Mouse (Mus musculus): ENCODE data around the gene Exog.

Exog gene

GRCm38 (mm10) chr9:119503613-119504012 lies 58.9 kb downstream of the Exog start:
- DNase-seq (ENCODE audit: low read depth in 1 of 2, low spot score in 2 of 2) = no peak

GRCm38 (mm10) chr9:119504981-119505658 lies 60.4 kb downstream of the Exog start:
- no peak for DNase-seq (ENCODE audit: low read depth in 1 of 2, low spot score in 2 of 2)

GRCm38 (mm10) chr9:119510902-119511301 lies 66.2 kb downstream of the Exog start:
- DNase-seq (ENCODE audit: low read depth in 1 of 2, low spot score in 2 of 2) = no peak

DNA sequence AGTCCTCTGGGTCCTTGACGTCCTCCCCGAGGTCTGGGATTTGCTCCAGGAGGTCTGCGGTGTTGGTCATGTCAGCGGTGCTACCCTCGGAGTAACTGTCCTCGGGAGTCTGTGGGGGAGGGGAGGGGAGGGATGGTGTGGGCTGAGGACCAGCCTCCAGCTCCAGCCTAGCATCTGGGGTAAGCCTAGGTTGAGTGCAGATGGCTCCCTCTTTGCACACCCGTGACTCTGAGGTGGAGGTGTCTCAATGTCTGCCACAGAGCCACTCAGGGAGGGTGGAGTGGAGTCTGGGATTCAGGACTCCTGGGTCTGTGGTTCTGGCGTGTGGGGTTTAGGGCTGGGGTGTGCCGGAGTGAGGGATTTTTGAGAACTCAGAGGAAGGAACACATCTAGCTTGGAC lies 68.2 kb downstream of the Exog start:
- no peak for DNase-seq (ENCODE audit: low read depth in 1 of 2, low spot score in 2 of 2)

DNA sequence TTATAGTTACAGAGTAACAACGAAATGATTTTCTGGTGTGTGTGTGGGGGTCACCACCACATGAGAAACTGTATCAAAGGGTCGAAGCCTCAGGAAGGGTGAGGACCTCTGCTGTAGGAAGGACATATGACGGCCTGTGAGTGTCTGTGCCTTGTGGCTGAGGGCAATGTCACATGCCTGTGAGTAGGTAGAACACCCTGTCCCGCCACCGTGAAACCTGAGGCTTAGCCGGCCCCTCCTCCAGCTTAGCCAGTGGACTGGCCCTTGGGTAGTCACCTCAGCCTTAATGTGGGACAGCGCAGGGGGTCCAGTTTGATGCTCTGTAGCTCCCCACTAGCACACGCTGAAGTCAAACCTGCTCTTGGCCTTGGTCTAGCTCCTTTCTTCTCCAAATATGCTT lies 69.1 kb downstream of the Exog start:
- no peak for DNase-seq (ENCODE audit: low read depth in 1 of 2, low spot score in 2 of 2)

DNA sequence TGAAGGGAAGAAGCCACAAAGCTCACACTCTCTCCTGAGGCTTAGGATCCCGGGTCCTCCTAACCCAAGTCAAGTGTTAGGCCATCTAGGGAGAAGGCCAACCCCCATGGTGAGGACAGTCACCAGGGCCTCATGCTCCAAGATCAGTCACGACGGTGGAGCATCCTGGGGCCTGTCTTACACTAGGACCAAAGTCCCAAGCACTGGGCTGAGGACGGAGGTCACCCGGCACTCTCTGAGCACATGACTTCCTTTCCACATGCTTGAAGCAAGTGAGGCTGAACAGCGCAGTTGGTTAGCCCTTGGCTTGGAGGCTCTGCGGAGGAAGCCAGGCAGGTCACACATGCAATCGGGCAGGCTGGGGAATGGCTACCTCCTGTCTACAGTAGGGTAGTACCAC lies 70.2 kb downstream of the Exog start:
- DNase-seq (ENCODE audit: low read depth in 1 of 2, low spot score in 2 of 2) = no peak
